In genomic region chr11:20531682-20531991, GRCm38 (mm10) we compare ENCODE assay signal across 8 mouse cellular contexts. TPM values are rescaled to one million over a fixed set of nuclear protein-coding genes. Genes with fewer than 3 reads are reported as not detected.
A peak's percentile ranks its signal among the peaks of the same experiment; 100 is the strongest.
DNase-seq lines count a peak whose midpoint lies in the region; ATAC-seq and TF ChIP-seq lines count a peak whose summit lies in the region.

No protein-coding gene starts in this region.

- peak overlapping the region; percentile 78 for H3K4me2 ChIP-seq in forebrain, embryonic 14.5 days (ENCODE audit: low read length)
- peak overlapping the region; percentile 69 for H3K4me2 ChIP-seq in liver, embryonic 14.5 days (ENCODE audit: low read depth)

- no peaks in the 10 kb centered on the region for H3K27me3 ChIP-seq in forebrain, embryonic 14.5 days (replicated peaks; ENCODE audit: control insufficient read depth, insufficient read depth, low read length)
- peaks cover 16% of the 10 kb centered on the region for H3K27me3 ChIP-seq in liver, embryonic 14.5 days (ENCODE audit: control insufficient read depth, insufficient read depth, low read length)

- H3K27ac ChIP-seq in forebrain, embryonic 14.5 days (ENCODE audit: low read depth, low read length): no peak overlapping the region
- H3K27ac ChIP-seq in liver, embryonic 14.5 days: no peak overlapping the region

- ATAC-seq in forebrain, embryonic 14.5 days: no peak; the same call in 1 of the 2 replicates
- ATAC-seq in liver, embryonic 14.5 days (ENCODE audit: insufficient read depth): no peak
- no peak for ATAC-seq in granulocyte monocyte progenitor cell, adult 5-6 weeks (replicated peaks; ENCODE audit: poor library complexity, severe bottlenecking)

- DNase-seq in embryo, embryonic 10.5 days (ENCODE audit: low spot score): peak; percentile 13
- DNase-seq in embryo, embryonic 11 days: no peak
- DNase-seq in A20 (ENCODE audit: low read depth, low spot score): peak; percentile 10
- no peak for DNase-seq in forebrain, embryonic 14.5 days (ENCODE audit: low spot score)
- DNase-seq in liver, embryonic 14.5 days (ENCODE audit: low read depth in 3 of 3, low spot score in 3 of 3): no peak
- no peak for DNase-seq in T-cell, adult 2 months (ENCODE audit: low spot score)
- no peak for DNase-seq in spleen, postnatal 14 days (ENCODE audit: low spot score in 2 of 2)

- peak overlapping the region; percentile 74 for H3K9ac ChIP-seq in forebrain, embryonic 14.5 days (ENCODE audit: low read length)
- H3K9ac ChIP-seq in liver, embryonic 14.5 days (replicated peaks): peak overlapping the region; percentile 28; the same call in 1 of the 2 replicates

- H3K4me1 ChIP-seq in forebrain, embryonic 14.5 days (ENCODE audit: control insufficient read depth, insufficient read depth, low read length): no peaks in the 10 kb centered on the region
- H3K4me1 ChIP-seq in liver, embryonic 14.5 days (replicated peaks; ENCODE audit: control insufficient read depth in 2 of 2, insufficient read depth in 2 of 2, low read length in 1 of 2): peaks cover 0 to 5% of the 10 kb centered on the region in 2 experiments; a peak in 3 of 4 replicates

- TF ChIP-seq EP300 in liver, embryonic 14.5 days (IDR thresholded peaks at IDR 0.05; ENCODE audit: low read depth): no peak

- no peaks in the 10 kb centered on the region for H3K9me3 ChIP-seq in forebrain, embryonic 14.5 days (replicated peaks; ENCODE audit: control insufficient read depth, low read length)
- no peaks in the 10 kb centered on the region for H3K9me3 ChIP-seq in liver, embryonic 14.5 days (ENCODE audit: control insufficient read depth, low read length)

- WGBS in forebrain, embryonic 14.5 days: 24% methylated on average over 1 of the region's 1 CpGs
- 6% methylated on average over 1 of the region's 1 CpGs for WGBS in liver, embryonic 14.5 days (ENCODE audit: insufficient replicate concordance)

- TF ChIP-seq CTCF in liver, embryonic 14.5 days (IDR thresholded peaks at IDR 0.05; ENCODE audit: low read depth): no peak

- H3K36me3 ChIP-seq in forebrain, embryonic 14.5 days (ENCODE audit: control insufficient read depth, insufficient read depth, low read length): no peaks in the 10 kb centered on the region
- no peaks in the 10 kb centered on the region for H3K36me3 ChIP-seq in liver, embryonic 14.5 days (replicated peaks; ENCODE audit: control insufficient read depth, insufficient read depth, low read depth)

- peak overlapping the region; percentile 46 for H3K4me3 ChIP-seq in forebrain, embryonic 14.5 days (ENCODE audit: low read depth, low read length)
- peak overlapping the region; percentile 48 to 60 for H3K4me3 ChIP-seq in liver, embryonic 14.5 days (ENCODE audit: insufficient read depth in 1 of 2, low read depth in 2 of 2, low read length in 2 of 2)

RNA-seq across cellular contexts. Expression of gene Sertad2, which starts 11.4 kb away (rescaled TPM):
- 23.2 and 28.3 TPM in 2 replicates for polyA plus RNA-seq in forebrain, embryonic 14.5 days (2014; fragmentation: Nextera tagmentation; extraction: Ambion mirVana)
- polyA plus RNA-seq in liver, embryonic 14.5 days (2012; rRNA removed): 10.5 and 11.6 TPM in 2 replicates
- polyA plus RNA-seq in liver, embryonic 14.5 days (2014; fragmentation: Nextera tagmentation; extraction: Ambion mirVana): 22.5 and 23.6 TPM in 2 replicates
- 5.7 and 7.5 TPM in 2 replicates for total RNA-seq in granulocyte monocyte progenitor cell, adult 5-6 weeks (2014; fragmentation: Nextera tagmentation)
- total RNA-seq in granulocyte monocyte progenitor cell, adult 5-6 weeks (2017): 7.3 and 9.3 TPM in 2 replicates

Comparison
In these comparisons a context has a peak if more than half of its experiments do, and no peak if none do; other contexts are left out.
1. DNase-seq: peak in embryo, embryonic 10.5 days (single experiment) and A20 (single experiment); none in embryo, embryonic 11 days (single experiment), forebrain, embryonic 14.5 days (single experiment), liver, embryonic 14.5 days (0 of 3), T-cell, adult 2 months (single experiment) and spleen, postnatal 14 days (0 of 2).